Mouse (Mus musculus): Measurements from ENCODE around the gene Rptor.

GRCm38 (mm10) chr11:119687966-119688365, 85.3 kb downstream of the Rptor start:
- TF ChIP-seq CTCF (IDR thresholded peaks at IDR 0.05; ENCODE audit: low read depth) (no peak), EP300 (IDR thresholded peaks at IDR 0.05; ENCODE audit: low read depth) (no peak)
